ENCODE assay signal across 11 mouse cellular contexts in genomic region chr3:29047273-29047932, GRCm38 (mm10). TPM values are rescaled to one million over a fixed set of nuclear protein-coding genes. Genes with fewer than 3 reads are reported as not detected.
DNase-seq lines count a peak whose midpoint lies in the region; ATAC-seq and TF ChIP-seq lines count a peak whose summit lies in the region.
"Had no signal": no experiment of that assay in that cellular context is flagged by ENCODE, and none has a peak within 500 bp of the region (broad histone marks: within the 10 kb centered on the region; RNA-seq: fewer than 3 reads in every experiment).

No protein-coding gene starts in this region.

- no peak for ATAC-seq in hindbrain, postnatal 0 days
- ATAC-seq in midbrain, postnatal 0 days (ENCODE audit: low FRiP score): no peak

- H3K36me3 ChIP-seq in hindbrain, postnatal 0 days (ENCODE audit: insufficient read depth, low read length): no peaks in the 10 kb centered on the region
- H3K36me3 ChIP-seq in midbrain, postnatal 0 days (ENCODE audit: insufficient read depth, low read length): no peaks in the 10 kb centered on the region

- no peak for TF ChIP-seq CTCF in hindbrain, postnatal 0 days (IDR thresholded peaks at IDR 0.05; ENCODE audit: low read depth)
- no peak for TF ChIP-seq CTCF in midbrain, postnatal 0 days (IDR thresholded peaks at IDR 0.05)
- no peak for TF ChIP-seq CTCF in lung, adult 2 months (IDR thresholded peaks at IDR 0.05; ENCODE audit: insufficient read depth, low read length)

- no peaks in the 10 kb centered on the region for H3K27me3 ChIP-seq in hindbrain, postnatal 0 days (ENCODE audit: insufficient read depth, low read length)
- H3K27me3 ChIP-seq in midbrain, postnatal 0 days (ENCODE audit: insufficient read depth, low read length): no peaks in the 10 kb centered on the region

- no peak overlapping the region for H3K27ac ChIP-seq in hindbrain, postnatal 0 days
- no peak overlapping the region for H3K27ac ChIP-seq in midbrain, postnatal 0 days (ENCODE audit: low read depth, low read length)

- H3K4me1 ChIP-seq in hindbrain, postnatal 0 days (ENCODE audit: insufficient read depth, low read length): no peaks in the 10 kb centered on the region
- H3K4me1 ChIP-seq in midbrain, postnatal 0 days (ENCODE audit: insufficient read depth, low read length): 0 out of 2 replicates have a peak, but pooled peaks cover 4% of the 10 kb centered on the region
- H3K4me1 ChIP-seq in lung, adult 2 months (ENCODE audit: control insufficient read depth, insufficient read depth, low read length): no peaks in the 10 kb centered on the region

- peak overlapping the region; percentile 10; the same call in 1 of the 2 replicates for H3K4me2 ChIP-seq in hindbrain, postnatal 0 days (ENCODE audit: low read depth, low read length)
- H3K4me2 ChIP-seq in midbrain, postnatal 0 days (ENCODE audit: low read depth, low read length, poor library complexity, severe bottlenecking): peak overlapping the region; percentile 2; the same call in 1 of the 2 replicates
- H3K4me2 ChIP-seq: lung, embryonic 14.5 days had no signal

- no peak overlapping the region for H3K4me3 ChIP-seq in hindbrain, postnatal 0 days (ENCODE audit: low read length)
- H3K4me3 ChIP-seq in midbrain, postnatal 0 days (ENCODE audit: low read depth, low read length): no peak overlapping the region
- no peak overlapping the region for H3K4me3 ChIP-seq in lung, adult 2 months (replicated peaks; ENCODE audit: extremely low read depth, low read depth, low read length)

- H3K9ac ChIP-seq in hindbrain, postnatal 0 days (replicated peaks; ENCODE audit: low read length): no peak overlapping the region
- no peak overlapping the region for H3K9ac ChIP-seq in midbrain, postnatal 0 days (replicated peaks; ENCODE audit: low read length, poor library complexity, severe bottlenecking)
- H3K9ac ChIP-seq: lung, embryonic 14.5 days had no signal

- H3K9me3 ChIP-seq in hindbrain, postnatal 0 days (ENCODE audit: low read length): no peaks in the 10 kb centered on the region
- H3K9me3 ChIP-seq in midbrain, postnatal 0 days (ENCODE audit: low read length): no peaks in the 10 kb centered on the region

- TF ChIP-seq POLR2A in lung, adult 2 months (IDR thresholded peaks at IDR 0.05; ENCODE audit: borderline replicate concordance, extremely low read depth, low read depth, low read length): no peak

- DNase-seq in layer of hippocampus, adult 11-12 months (ENCODE audit: low spot score): peak; percentile 28
- DNase-seq in layer of hippocampus, postnatal 14 days (ENCODE audit: low spot score in 2 of 2): no peak
- DNase-seq in embryo, embryonic 11 days: peak; percentile 4
- peak; percentile 18 for DNase-seq in hindbrain, postnatal 0 days (ENCODE audit: low spot score)
- peak; percentile 15 for DNase-seq in midbrain, postnatal 0 days (ENCODE audit: low spot score)
- DNase-seq in lung, adult 2 months: no peak
- no peak for DNase-seq in thymus, postnatal 25 days
- DNase-seq: adrenal gland, postnatal 10 days; heart, postnatal 4 days; lung, embryonic 14.5 days had no signal

- WGBS in hindbrain, postnatal 0 days: 44% methylated on average over 14 of the region's 14 CpGs
- 53% methylated on average over 14 of the region's 14 CpGs for WGBS in midbrain, postnatal 0 days
- 60% methylated on average over 14 of the region's 14 CpGs for WGBS in lung, adult 2 months

RNA-seq across cellular contexts. Expression of gene Egfem1, which starts 34.4 kb away (rescaled TPM):
- 10 to 100 TPM; 27.4 to 27.7 TPM for total RNA-seq in layer of hippocampus, postnatal 14 days (2021)
- 11.0 and 12.6 TPM in 2 replicates for total RNA-seq in hindbrain, postnatal 0 days (2014; rRNA removed)
- 4.1 and 4.5 TPM in 2 replicates for polyA plus RNA-seq in hindbrain, postnatal 0 days (2015; fragmentation: Nextera tagmentation; extraction: Ambion mirVana)
- total RNA-seq in midbrain, postnatal 0 days (2014; rRNA removed): 12.5 and 28.6 TPM in 2 replicates
- 5.2 TPM in 2 replicates for polyA plus RNA-seq in midbrain, postnatal 0 days (2015; fragmentation: Nextera tagmentation; extraction: Ambion mirVana)
- 0.80 and 1.2 TPM in 2 replicates for polyA plus RNA-seq in lung, adult 2 months (2012; rRNA removed)
- total RNA-seq: megakaryocyte-erythroid progenitor cell, adult 5-6 weeks had no signal

Comparison
In these comparisons a context has a peak if more than half of its experiments do, and no peak if none do; other contexts are left out.
1. DNase-seq: peak in layer of hippocampus, adult 11-12 months (single experiment), embryo, embryonic 11 days (single experiment), hindbrain, postnatal 0 days (single experiment) and midbrain, postnatal 0 days (single experiment); none in layer of hippocampus, postnatal 14 days (0 of 2), lung, adult 2 months (single experiment) and thymus, postnatal 25 days (single experiment).